In genomic region chr11:31831983-31832382, GRCm38 (mm10) we compare ENCODE assay signal across 14 mouse cellular contexts. TPM values are rescaled to one million over a fixed set of nuclear protein-coding genes. Genes with fewer than 3 reads are reported as not detected.
A peak's percentile ranks its signal among the peaks of the same experiment; 100 is the strongest.
DNase-seq lines count a peak whose midpoint lies in the region; ATAC-seq and TF ChIP-seq lines count a peak whose summit lies in the region.
"Had no signal": no experiment of that assay in that cellular context is flagged by ENCODE, and none has a peak within 500 bp of the region (broad histone marks: within the 10 kb centered on the region; RNA-seq: fewer than 3 reads in every experiment).

No protein-coding gene starts in this region.

- peak overlapping the region; percentile 8; the same call in 1 of the 2 replicates for H3K27ac ChIP-seq in liver, adult 2 months (replicated peaks; ENCODE audit: insufficient read depth, low read depth, low read length)
- H3K27ac ChIP-seq in liver, embryonic 12.5 days, result peak overlapping the region; percentile 98
- H3K27ac ChIP-seq: forebrain, embryonic 10.5 days; left cerebral cortex, adult 2 months; midbrain, embryonic 13.5 days had no signal

- no peaks in the 10 kb centered on the region for H3K36me3 ChIP-seq in liver, adult 2 months (ENCODE audit: control insufficient read depth, insufficient read depth, low read length)
- H3K36me3 ChIP-seq in liver, embryonic 12.5 days, result no peaks in the 10 kb centered on the region
- H3K36me3 ChIP-seq: forebrain, embryonic 10.5 days; midbrain, embryonic 13.5 days had no signal

- H3K9me3 ChIP-seq in liver, embryonic 12.5 days (replicated peaks), result no peaks in the 10 kb centered on the region
- H3K9me3 ChIP-seq: forebrain, embryonic 10.5 days; midbrain, embryonic 13.5 days had no signal

- no peak overlapping the region for H3K9ac ChIP-seq in liver, adult 2 months (ENCODE audit: low read depth, low read length)
- H3K9ac ChIP-seq in liver, embryonic 12.5 days, result peak overlapping the region; percentile 64
- H3K9ac ChIP-seq: midbrain, embryonic 13.5 days had no signal

- H3K4me3 ChIP-seq in liver, adult 2 months (ENCODE audit: insufficient read depth, low read depth, low read length), result no peak overlapping the region
- H3K4me3 ChIP-seq in liver, embryonic 12.5 days, result no peak overlapping the region
- H3K4me3 ChIP-seq: forebrain, embryonic 10.5 days; left cerebral cortex, adult 2 months; midbrain, embryonic 13.5 days had no signal

- H3K4me1 ChIP-seq in liver, adult 2 months (ENCODE audit: control insufficient read depth, insufficient read depth, low read length), result peaks cover 35% of the 10 kb centered on the region
- H3K4me1 ChIP-seq in liver, embryonic 12.5 days, result peaks cover 97% of the 10 kb centered on the region

- peak overlapping the region; percentile 56 for H3K4me2 ChIP-seq in liver, embryonic 12.5 days
- H3K4me2 ChIP-seq: midbrain, embryonic 13.5 days had no signal

- H3K27me3 ChIP-seq in liver, adult 2 months (ENCODE audit: control insufficient read depth, insufficient read depth, low read length), result no peaks in the 10 kb centered on the region
- H3K27me3 ChIP-seq in liver, embryonic 12.5 days (replicated peaks), result no peaks in the 10 kb centered on the region
- H3K27me3 ChIP-seq: midbrain, embryonic 13.5 days had no signal

- no peaks in the 10 kb centered on the region for H3K79me2 ChIP-seq in liver, adult 2 months (ENCODE audit: control insufficient read depth, insufficient read depth, low read length)

- no peak for TF ChIP-seq CTCF in liver, adult 2 months (IDR thresholded peaks at IDR 0.05; ENCODE audit: low read depth, low read length)

- TF ChIP-seq POLR2A in liver, adult 2 months (IDR thresholded peaks at IDR 0.05; ENCODE audit: extremely low read depth, insufficient read depth, low read length), result no peak

- DNase-seq in liver, adult 2 months (ENCODE audit: extremely low read depth, low read depth, low spot score), result no peak
- no peak for DNase-seq in liver
- peak; percentile 34 for DNase-seq in T-cell, adult 2 months (ENCODE audit: low spot score)
- peak; percentile 75 for DNase-seq in thymus, postnatal 0 days (ENCODE audit: low spot score)
- DNase-seq in urinary bladder, adult 2 months (ENCODE audit: low spot score), result no peak
- DNase-seq: heart, postnatal 36 days; kidney, postnatal 4 days; lung, adult 2 months had no signal

- WGBS in liver, adult 2 months, result 82% methylated on average over 5 of the region's 5 CpGs
- 56% methylated on average over 5 of the region's 5 CpGs for WGBS in liver, embryonic 12.5 days (ENCODE audit: insufficient replicate concordance)

- no peak for ATAC-seq in liver, embryonic 12.5 days
- no peak for ATAC-seq in cerebellum, adult (ENCODE audit: insufficient number of reproducible peaks, low FRiP score, low TSS enrichment)
- ATAC-seq in megakaryocyte-erythroid progenitor cell, adult 5-6 weeks (replicated peaks; ENCODE audit: low FRiP score, low TSS enrichment, poor library complexity, severe bottlenecking), result no peak

RNA-seq across cellular contexts. Expression of gene Cpeb4, which starts 40.0 kb away (rescaled TPM):
- total RNA-seq in liver, adult 2 months (2014; rRNA removed), result 30.6 and 37.0 TPM in 2 replicates
- 9.0 and 10.3 TPM in 2 replicates for polyA plus RNA-seq in liver, adult 2 months (2012; rRNA removed)
- polyA plus RNA-seq in liver, embryonic 12.5 days (2016; fragmentation: Nextera tagmentation; extraction: Ambion mirVana), result 21.5 and 24.7 TPM in 2 replicates
- polyA plus RNA-seq in thymus, postnatal 0 days (2015; fragmentation: Nextera tagmentation; extraction: Ambion mirVana), result 3.8 and 4.9 TPM in 2 replicates
- 19.9 and 23.8 TPM in 2 replicates for polyA plus RNA-seq in urinary bladder, adult 2 months (2012; rRNA removed)
- total RNA-seq in megakaryocyte-erythroid progenitor cell, adult 5-6 weeks (2014; fragmentation: Nextera tagmentation), result 9.9 and 10.2 TPM in 2 replicates
- total RNA-seq in megakaryocyte-erythroid progenitor cell, adult 5-6 weeks (2017), result 8.7 and 13.2 TPM in 2 replicates

Comparison
In these comparisons a context has a peak if more than half of its experiments do, and no peak if none do; other contexts are left out.
1. DNase-seq: peak in T-cell, adult 2 months (single experiment) and thymus, postnatal 0 days (single experiment); none in liver, adult 2 months (single experiment), liver (single experiment) and urinary bladder, adult 2 months (single experiment).